Mouse (Mus musculus): ENCODE data around the gene Gsn. TPM values are rescaled to one million over a fixed set of nuclear protein-coding genes. Genes with fewer than 3 reads are reported as not detected.

Gsn gene
- polyA plus RNA-seq, 1 experiment from 2014 or later: 18.1 TPM

DNA sequence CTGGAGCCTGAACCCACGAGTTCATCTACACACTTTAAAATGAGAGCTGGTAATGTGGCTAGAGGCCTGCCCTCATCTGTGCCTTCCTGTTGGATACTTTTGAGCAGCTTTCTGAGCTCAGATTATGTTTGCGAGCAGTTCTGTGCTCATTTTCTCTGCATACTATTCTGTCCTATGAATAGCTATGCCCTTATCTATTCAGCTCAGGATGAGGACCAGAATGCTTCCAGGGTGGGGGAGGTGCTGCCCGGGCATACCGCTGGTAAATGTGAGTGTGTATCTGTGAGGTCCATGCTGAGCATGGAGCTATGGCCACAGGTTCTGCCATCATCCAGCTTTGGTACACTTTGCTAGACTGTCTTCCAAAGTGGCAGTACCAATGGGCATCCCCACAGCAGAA is 61.4 kb downstream of the Gsn start:
- 77% methylated on average over 4 of the region's 4 CpGs for WGBS
- H3K4me2 ChIP-seq (replicated peaks): no peak overlapping the region
- H3K36me3 ChIP-seq: no peaks in the 10 kb centered on the region
- H3K27ac ChIP-seq (replicated peaks): no peak overlapping the region
- no peak for ATAC-seq (replicated peaks)
- H3K9me3 ChIP-seq: no peaks in the 10 kb centered on the region
- no peaks in the 10 kb centered on the region for H3K27me3 ChIP-seq
- no peak overlapping the region for H3K4me3 ChIP-seq
- H3K9ac ChIP-seq (replicated peaks): no peak overlapping the region
- H3K4me1 ChIP-seq: peaks cover 9% of the 10 kb centered on the region

DNA sequence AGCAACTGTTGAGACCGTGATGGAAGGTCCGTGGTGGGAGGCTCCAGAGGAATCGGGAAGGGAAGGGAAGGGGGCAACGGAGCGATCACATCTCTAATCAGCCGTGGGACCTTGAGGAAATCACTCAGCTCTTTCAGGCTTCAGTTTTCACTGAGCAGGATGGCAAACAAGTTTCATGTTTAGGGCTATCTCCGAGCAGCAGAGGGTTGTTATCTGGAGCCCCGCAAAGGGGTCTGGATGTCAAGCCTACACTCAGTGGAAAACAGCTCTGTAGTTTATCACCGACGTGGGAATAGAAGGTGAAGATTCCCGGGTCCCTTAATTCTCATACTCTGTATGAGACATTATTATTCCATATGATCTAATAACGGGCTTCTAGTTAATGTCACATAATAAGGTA is 62.2 kb downstream of the Gsn start:
- H3K9ac ChIP-seq (replicated peaks): no peak overlapping the region
- no peak overlapping the region for H3K4me2 ChIP-seq (replicated peaks)
- H3K4me1 ChIP-seq: peaks cover 17% of the 10 kb centered on the region
- H3K9me3 ChIP-seq: no peaks in the 10 kb centered on the region
- H3K27ac ChIP-seq (replicated peaks): no peak overlapping the region
- no peak for ATAC-seq (replicated peaks)
- H3K36me3 ChIP-seq: no peaks in the 10 kb centered on the region
- WGBS: 89% methylated on average over 12 of the region's 12 CpGs
- H3K27me3 ChIP-seq: no peaks in the 10 kb centered on the region
- H3K4me3 ChIP-seq: no peak overlapping the region

DNA sequence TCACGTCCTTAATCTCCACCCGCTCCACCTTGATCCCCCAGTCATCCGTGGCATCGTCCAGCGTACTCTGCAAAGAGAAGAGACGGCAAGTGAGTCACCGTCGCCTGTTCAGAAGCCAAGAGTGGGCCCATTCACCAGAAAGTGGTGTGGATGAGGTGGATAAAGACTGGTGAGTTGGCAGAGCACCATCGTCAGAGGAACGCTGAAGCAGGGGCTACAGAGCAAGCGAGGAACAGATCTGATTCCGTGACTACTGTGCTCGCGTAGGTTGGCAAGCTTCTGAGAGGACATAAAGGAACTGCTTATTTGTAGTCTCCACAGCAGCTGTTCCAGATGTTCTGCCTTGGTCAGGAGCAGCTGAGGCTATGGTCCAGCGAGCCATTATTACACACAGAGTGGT is 64.2 kb downstream of the Gsn start:
- H3K27ac ChIP-seq (replicated peaks): no peak overlapping the region
- WGBS: 93% methylated on average over 15 of the region's 15 CpGs
- H3K4me2 ChIP-seq (replicated peaks): no peak overlapping the region
- H3K9me3 ChIP-seq: no peaks in the 10 kb centered on the region
- no peak overlapping the region for H3K9ac ChIP-seq (replicated peaks)
- no peaks in the 10 kb centered on the region for H3K27me3 ChIP-seq
- no peak for ATAC-seq (replicated peaks)
- peaks cover 17% of the 10 kb centered on the region for H3K4me1 ChIP-seq
- H3K4me3 ChIP-seq: no peak overlapping the region
- H3K36me3 ChIP-seq: no peaks in the 10 kb centered on the region

DNA sequence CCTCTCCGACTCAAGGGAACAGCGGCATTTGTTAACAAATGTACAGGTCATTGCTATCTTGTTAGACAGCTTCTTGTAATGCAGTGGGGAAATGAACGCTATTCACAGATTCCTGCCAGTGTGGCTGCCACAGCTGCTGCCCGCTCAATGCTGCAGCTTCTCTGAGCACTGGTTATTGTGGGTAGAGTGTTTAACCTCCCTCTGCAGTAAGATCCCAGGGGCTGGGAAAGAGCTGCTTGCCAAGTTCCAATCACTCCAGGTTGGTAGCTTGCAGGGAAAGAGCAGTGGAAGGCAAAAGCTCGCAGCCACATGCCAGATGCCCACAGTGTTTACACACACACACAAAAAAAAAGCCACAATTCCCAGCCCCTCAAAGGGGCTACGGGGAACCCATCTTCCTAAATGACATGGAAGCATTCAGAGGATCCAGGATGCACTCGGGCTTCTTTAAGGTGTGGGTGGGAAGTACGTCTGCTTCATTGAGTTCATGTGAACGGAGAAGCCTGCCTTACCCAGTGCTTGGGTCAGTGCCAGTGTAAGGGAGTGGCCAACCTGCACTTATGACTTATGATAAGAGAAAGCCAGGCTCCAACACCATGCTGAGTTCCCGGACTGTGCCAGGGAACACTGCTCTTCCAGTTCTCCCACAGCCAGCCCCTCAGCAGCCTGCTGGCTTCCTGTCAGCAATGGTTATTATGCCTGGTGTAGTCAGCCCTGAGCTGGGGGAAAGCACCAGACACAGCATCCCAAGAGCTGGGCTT is 66.4 kb downstream of the Gsn start:
- Histone ChIP-seq H3K27me3 (no peaks in the 10 kb centered on the region), H3K27ac (replicated peaks) (0 out of 2 replicates have a peak overlapping the region, but pooled peaks have one; percentile 34), H3K4me1 (peaks cover 17% of the 10 kb centered on the region), H3K4me2 (replicated peaks) (0 out of 2 replicates have a peak overlapping the region, but pooled peaks have one; percentile 5), H3K36me3 (no peaks in the 10 kb centered on the region), H3K9me3 (no peaks in the 10 kb centered on the region), H3K9ac (replicated peaks) (no peak overlapping the region), H3K4me3 (no peak overlapping the region)
- WGBS: 36% methylated on average over 10 of the region's 10 CpGs
- ATAC-seq (replicated peaks): peak; percentile 48

DNA sequence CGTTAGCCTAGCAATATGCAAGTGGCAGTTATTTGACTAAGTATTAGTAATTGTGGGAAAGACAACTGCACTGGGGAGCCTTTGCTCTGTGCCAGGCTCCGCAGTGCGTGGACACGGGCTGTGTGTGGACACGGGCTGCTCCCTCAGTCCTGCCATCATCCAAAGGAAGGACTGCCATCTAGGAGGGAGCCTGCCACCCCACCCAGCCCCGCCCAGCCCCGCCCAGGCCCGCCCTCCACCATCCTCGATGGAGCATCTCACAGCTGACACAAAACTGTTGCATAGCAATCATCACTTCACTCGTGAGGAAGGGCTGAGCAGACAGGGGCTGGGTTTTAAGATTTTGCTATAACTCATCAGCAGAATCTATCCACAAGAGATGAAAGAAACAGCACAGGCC is 69.8 kb downstream of the Gsn start:
- no peaks in the 10 kb centered on the region for H3K36me3 ChIP-seq
- H3K27ac ChIP-seq (replicated peaks): no peak overlapping the region
- H3K27me3 ChIP-seq: no peaks in the 10 kb centered on the region
- WGBS: 64% methylated on average over 10 of the region's 10 CpGs
- H3K9ac ChIP-seq (replicated peaks): no peak overlapping the region
- no peaks in the 10 kb centered on the region for H3K9me3 ChIP-seq
- no peak for ATAC-seq (replicated peaks)
- no peak overlapping the region for H3K4me3 ChIP-seq
- H3K4me2 ChIP-seq (replicated peaks): no peak overlapping the region
- peaks cover 17% of the 10 kb centered on the region for H3K4me1 ChIP-seq

DNA sequence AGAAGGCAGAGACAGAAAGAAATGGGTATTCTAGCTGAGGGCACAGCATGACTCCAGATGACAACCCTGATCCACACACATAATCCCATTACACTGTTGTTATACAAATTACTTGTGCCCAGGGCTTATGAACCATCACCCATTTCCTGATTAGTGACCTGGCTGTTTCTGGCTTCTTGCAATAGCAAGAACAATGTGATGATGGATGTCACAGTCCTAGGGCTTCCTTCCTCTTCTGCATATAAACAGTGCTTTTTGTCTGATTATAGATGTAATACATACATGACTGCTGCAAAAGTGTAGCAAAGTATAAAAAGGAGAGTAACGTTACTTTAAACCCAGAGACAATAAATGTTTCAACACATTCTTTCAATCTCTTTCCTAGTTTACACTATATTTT is 70.8 kb downstream of the Gsn start:
- no peaks in the 10 kb centered on the region for H3K9me3 ChIP-seq
- no peak overlapping the region for H3K27ac ChIP-seq (replicated peaks)
- no peaks in the 10 kb centered on the region for H3K36me3 ChIP-seq
- H3K27me3 ChIP-seq: no peaks in the 10 kb centered on the region
- H3K4me2 ChIP-seq (replicated peaks): no peak overlapping the region
- no peak for ATAC-seq (replicated peaks)
- 75% methylated on average over 1 of the region's 1 CpGs for WGBS
- H3K4me3 ChIP-seq: no peak overlapping the region
- peaks cover 15% of the 10 kb centered on the region for H3K4me1 ChIP-seq
- no peak overlapping the region for H3K9ac ChIP-seq (replicated peaks)

DNA sequence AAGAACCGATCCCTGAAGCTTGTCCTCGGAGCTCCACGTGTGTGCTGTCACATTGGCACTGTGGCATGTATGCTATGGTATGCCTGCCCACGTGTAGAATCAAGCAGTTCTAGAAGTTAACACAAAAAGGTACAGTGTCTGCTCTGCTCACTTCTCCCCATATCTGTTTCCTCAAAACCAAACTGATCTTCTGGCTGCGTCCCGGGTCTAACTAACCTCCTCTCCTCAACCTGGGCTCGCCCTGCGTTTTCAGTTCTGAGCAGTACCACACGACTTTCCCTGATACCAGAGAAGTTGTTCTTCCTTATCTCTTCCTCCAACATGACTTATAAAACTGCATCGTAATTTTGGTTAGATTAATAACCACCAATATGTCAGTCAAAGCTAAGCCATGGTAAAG is 71.4 kb downstream of the Gsn start:
- H3K36me3 ChIP-seq: no peaks in the 10 kb centered on the region
- H3K4me3 ChIP-seq: no peak overlapping the region
- H3K27ac ChIP-seq (replicated peaks): no peak overlapping the region
- H3K9me3 ChIP-seq: no peaks in the 10 kb centered on the region
- no peaks in the 10 kb centered on the region for H3K27me3 ChIP-seq
- no peak overlapping the region for H3K9ac ChIP-seq (replicated peaks)
- peaks cover 9% of the 10 kb centered on the region for H3K4me1 ChIP-seq
- H3K4me2 ChIP-seq (replicated peaks): no peak overlapping the region
- 71% methylated on average over 10 of the region's 10 CpGs for WGBS
- no peak for ATAC-seq (replicated peaks)

DNA sequence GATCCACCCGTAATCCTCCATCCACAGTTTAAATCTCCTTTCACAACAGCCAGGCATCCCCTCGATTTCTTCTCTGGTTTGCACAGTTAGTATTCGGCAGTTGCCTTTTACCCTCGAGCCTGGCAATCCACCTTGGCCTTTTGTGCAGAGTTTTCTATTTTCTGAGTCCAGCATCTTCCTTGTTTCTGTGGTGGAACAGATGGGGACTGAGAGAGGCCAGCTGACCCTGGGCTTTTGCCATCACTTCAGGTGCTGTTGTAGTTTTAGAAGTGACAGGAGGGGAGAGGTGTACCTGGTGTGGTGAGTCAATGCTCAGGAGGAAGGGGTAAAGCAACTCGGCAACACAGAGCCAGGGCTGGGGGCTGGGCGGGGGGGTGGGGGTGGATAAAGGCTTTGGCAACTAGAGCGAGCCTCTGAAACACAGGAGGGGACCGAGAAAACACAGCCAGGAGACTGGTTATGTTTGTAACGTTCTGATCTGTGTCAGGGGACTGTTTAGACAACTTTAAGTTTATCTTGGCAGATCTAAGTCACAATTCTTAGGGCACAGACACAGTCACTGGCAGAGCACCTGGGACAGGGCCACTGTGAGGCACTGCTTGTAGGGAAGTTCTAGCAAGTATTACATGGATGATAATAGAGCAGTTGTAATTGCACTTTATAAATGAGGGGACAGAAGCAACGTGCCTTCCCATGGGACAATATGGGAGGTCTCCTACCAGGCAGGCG is 72.0 kb downstream of the Gsn start:
- ATAC-seq (replicated peaks): no peak
- 29% methylated on average over 11 of the region's 11 CpGs for WGBS
- Histone ChIP-seq H3K4me1 (peaks cover 2% of the 10 kb centered on the region), H3K27me3 (no peaks in the 10 kb centered on the region), H3K9ac (replicated peaks) (no peak overlapping the region), H3K4me2 (replicated peaks) (no peak overlapping the region), H3K36me3 (no peaks in the 10 kb centered on the region), H3K27ac (replicated peaks) (no peak overlapping the region), H3K9me3 (no peaks in the 10 kb centered on the region), H3K4me3 (no peak overlapping the region)

DNA sequence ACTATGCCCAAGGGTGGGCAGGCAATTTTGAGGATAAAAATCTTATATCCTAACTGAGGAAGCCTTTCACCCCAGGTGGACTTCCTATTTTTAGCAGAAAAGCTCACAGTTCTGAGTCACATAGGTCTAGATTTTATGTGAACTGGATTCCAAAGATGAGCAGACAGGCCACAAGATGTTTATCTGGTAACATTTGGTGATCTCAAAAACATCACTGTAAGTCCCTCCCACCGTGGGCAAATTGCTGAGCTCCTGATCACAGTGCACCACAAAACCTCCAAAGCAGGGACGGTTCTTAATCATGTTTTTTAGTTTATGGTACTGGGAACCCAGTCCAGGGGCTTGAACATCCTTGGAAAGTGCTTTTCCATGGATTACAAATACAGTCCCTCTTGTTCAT is 72.9 kb downstream of the Gsn start:
- Histone ChIP-seq H3K4me3 (no peak overlapping the region), H3K9me3 (no peaks in the 10 kb centered on the region), H3K36me3 (no peaks in the 10 kb centered on the region), H3K4me2 (replicated peaks) (no peak overlapping the region), H3K9ac (replicated peaks) (no peak overlapping the region), H3K27me3 (no peaks in the 10 kb centered on the region), H3K4me1 (no peaks in the 10 kb centered on the region), H3K27ac (replicated peaks) (no peak overlapping the region)
- 83% methylated on average over 2 of the region's 2 CpGs for WGBS
- ATAC-seq (replicated peaks): no peak

DNA sequence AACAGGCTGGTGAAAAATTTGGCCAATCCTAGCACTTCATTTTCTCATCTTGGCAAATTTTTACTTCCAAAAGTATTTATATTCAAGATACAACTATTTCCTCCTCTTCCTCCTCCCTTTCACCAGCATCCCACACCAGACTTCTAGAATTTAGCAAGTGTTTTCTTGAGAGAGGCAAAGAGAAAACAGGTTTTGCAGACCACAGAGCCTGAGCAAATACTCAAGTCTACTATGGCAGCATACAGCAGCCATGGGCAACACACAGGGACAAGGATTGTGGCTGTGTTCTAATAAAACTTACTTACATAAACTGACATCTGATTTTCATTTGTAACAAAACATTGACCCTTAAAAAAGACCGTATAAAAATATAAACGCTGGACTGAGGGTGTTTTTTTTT is 75.0 kb downstream of the Gsn start:
- no peaks in the 10 kb centered on the region for H3K9me3 ChIP-seq
- H3K36me3 ChIP-seq: no peaks in the 10 kb centered on the region
- H3K27ac ChIP-seq (replicated peaks): no peak overlapping the region
- no peak for ATAC-seq (replicated peaks)
- H3K4me3 ChIP-seq: no peak overlapping the region
- peaks cover 8% of the 10 kb centered on the region for H3K4me1 ChIP-seq
- no peak overlapping the region for H3K4me2 ChIP-seq (replicated peaks)
- WGBS: 80% methylated on average over 2 of the region's 2 CpGs
- H3K27me3 ChIP-seq: no peaks in the 10 kb centered on the region
- H3K9ac ChIP-seq (replicated peaks): no peak overlapping the region

DNA sequence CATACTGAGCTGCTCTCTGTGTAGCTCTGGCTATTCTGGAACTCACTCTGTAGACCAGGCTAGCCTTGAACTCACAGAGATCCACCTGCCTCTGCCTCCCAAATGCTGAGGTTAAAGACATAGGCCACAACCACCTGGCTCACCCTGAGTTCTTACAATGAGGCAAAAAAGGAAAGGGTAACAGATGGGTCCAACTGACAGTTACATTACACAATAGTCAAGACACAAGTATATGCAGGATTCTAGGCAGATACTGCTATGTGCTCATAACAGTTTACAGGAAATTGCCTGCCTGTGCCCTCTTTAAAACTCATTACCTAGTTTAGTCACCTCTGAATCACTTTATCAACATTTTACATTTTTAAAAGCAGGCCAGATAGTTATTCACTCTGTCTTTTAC is 77.5 kb downstream of the Gsn start:
- H3K27ac ChIP-seq (replicated peaks): no peak overlapping the region
- no peaks in the 10 kb centered on the region for H3K9me3 ChIP-seq
- peaks cover 18% of the 10 kb centered on the region for H3K4me1 ChIP-seq
- no peak overlapping the region for H3K9ac ChIP-seq (replicated peaks)
- H3K4me2 ChIP-seq (replicated peaks): no peak overlapping the region
- no peak overlapping the region for H3K4me3 ChIP-seq
- no peaks in the 10 kb centered on the region for H3K36me3 ChIP-seq
- H3K27me3 ChIP-seq: no peaks in the 10 kb centered on the region
- ATAC-seq (replicated peaks): no peak

DNA sequence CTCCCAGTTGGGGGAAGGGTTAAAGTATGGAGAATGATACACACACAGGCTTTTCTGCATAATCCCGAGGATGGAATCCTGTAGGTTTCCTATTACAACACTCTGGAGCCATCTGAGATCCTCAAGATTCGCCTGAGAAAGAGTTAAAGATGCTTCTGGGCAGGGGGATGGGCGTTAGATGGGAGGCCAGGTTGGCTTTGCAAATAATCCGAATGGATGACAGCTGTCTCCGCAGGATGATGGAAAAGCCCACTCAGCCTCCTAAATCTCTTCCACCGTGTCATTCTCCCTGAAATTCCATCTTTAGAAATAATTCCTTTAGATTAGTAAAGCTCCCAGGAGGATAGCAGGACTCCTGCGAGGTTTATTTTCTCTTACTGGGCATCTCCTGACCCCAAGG is 79.4 kb downstream of the Gsn start:
- no peaks in the 10 kb centered on the region for H3K27me3 ChIP-seq
- 8% methylated on average over 7 of the region's 7 CpGs for WGBS
- peaks cover 18% of the 10 kb centered on the region for H3K4me1 ChIP-seq

More for the DNA sequence above, 79.4 kb downstream of the Gsn start:
- peak overlapping the region; percentile 93 for H3K4me2 ChIP-seq (replicated peaks)
- H3K9ac ChIP-seq (replicated peaks): no peak overlapping the region
- peak overlapping the region; percentile 66 for H3K4me3 ChIP-seq
- ATAC-seq (replicated peaks): no peak
- H3K27ac ChIP-seq (replicated peaks): no peak overlapping the region
- H3K9me3 ChIP-seq: no peaks in the 10 kb centered on the region
- no peaks in the 10 kb centered on the region for H3K36me3 ChIP-seq
